Mouse (Mus musculus) spleen, adult 2 months (tissue): ENCODE data around the gene Pcnx. TPM values are rescaled to one million over a fixed set of nuclear protein-coding genes. Genes with fewer than 3 reads are reported as not detected.

ENCODE experiments used
- DNase-seq, 2 experiments: peaks; one replicate each; pipeline versions ENCODE4 v3.0.0 to v3.0.0-alpha.2; 2012 to 2021; ENCODE audit warnings: low spot score in 2 of 2, low read depth in 1 of 2
- H3K27ac ChIP-seq: fragments of 200-500 bp; 2 replicates; pipeline ENCODE4 v1.5.1; 2012; ENCODE audit warnings: low read length, inconsistent platforms; ENCODE audit not compliant: insufficient read depth
- H3K27me3 ChIP-seq: fragments of 200-500 bp; 2 replicates; pipeline ENCODE4 v1.6.1; 2012; ENCODE audit warnings: mild to moderate bottlenecking, moderate library complexity, low read length, inconsistent platforms; ENCODE audit not compliant: control insufficient read depth, insufficient read depth
- H3K36me3 ChIP-seq: fragments of 200-500 bp; 2 replicates; pipeline ENCODE4 v1.6.1; 2012; ENCODE audit warnings: mild to moderate bottlenecking, low read length, inconsistent platforms; ENCODE audit not compliant: control insufficient read depth, insufficient read depth
- H3K4me1 ChIP-seq: fragments of 200-500 bp; 2 replicates; pipeline ENCODE4 v1.6.1; 2011; ENCODE audit warnings: inconsistent platforms; ENCODE audit not compliant: control insufficient read depth, insufficient read depth, insufficient read length
- H3K4me3 ChIP-seq: fragments of 200-500 bp; 2 replicates; pipeline ENCODE4 v1.5.1; 2011; ENCODE audit warnings: mild to moderate bottlenecking, inconsistent platforms; ENCODE audit not compliant: insufficient read depth, insufficient read length; ENCODE audit errors: extremely low read depth
- CTCF ChIP-seq: fragments of 200-500 bp; IDR thresholded peaks from 2 replicates; pipeline ENCODE4 v1.5.1; 2011; ENCODE audit warnings: mild to moderate bottlenecking, inconsistent platforms; ENCODE audit not compliant: insufficient read depth, insufficient read length, insufficient replicate concordance; ENCODE audit errors: extremely low read depth
- POLR2A ChIP-seq: fragments of 200-500 bp; IDR thresholded peaks from 2 replicates; pipeline ENCODE4 v1.6.1; 2011; ENCODE audit warnings: low read depth, low read length, inconsistent platforms
- WGBS: fragments of 180-500 bp; shearing (Covaris S2); methylation state at CpG from one replicate; pipeline ENCODE4 v1.1.7; 2018; 5-methylcytosine and 5-hydroxymethylcytosine counted together
- polyA plus RNA-seq: library from polyadenylated mRNA; depleted of rRNA; stranded (reverse); fragments of >200 nt; gene quantifications from 2 replicates; pipeline ENCODE4 v1.2.3, GENCODE M21; 2012

The Pcnx gene
- polyA plus RNA-seq, 1 experiment = 8.4 TPM

GRCm38 (mm10) chr12:81915176-81915950, 55.5 kb downstream of the Pcnx start:
- no peak overlapping the region for H3K4me3 ChIP-seq
- peak; percentile 91; the same call in 1 of the 2 replicates for TF ChIP-seq CTCF
- TF ChIP-seq POLR2A = no peak
- H3K36me3 ChIP-seq = peaks cover 10% of the 10 kb centered on the region
- WGBS = 50% methylated on average over 2 of the region's 2 CpGs
- H3K27ac ChIP-seq = no peak overlapping the region
- no peaks in the 10 kb centered on the region for H3K4me1 ChIP-seq
- H3K27me3 ChIP-seq = no peaks in the 10 kb centered on the region
- DNase-seq = peak; percentile 28 to 65

- H3K36me3 ChIP-seq = peaks cover 10% of the 10 kb centered on the region
- no peaks in the 10 kb centered on the region for H3K27me3 ChIP-seq
- TF ChIP-seq CTCF (no peak), POLR2A (no peak)
- 91% methylated on average over 12 of the region's 12 CpGs for WGBS
- H3K4me1 ChIP-seq = no peaks in the 10 kb centered on the region
- H3K27ac ChIP-seq = no peak overlapping the region
- DNase-seq = no peak
- no peak overlapping the region for H3K4me3 ChIP-seq
These were observed 58.5 kb downstream of the Pcnx start for GRCm38 (mm10) chr12:81918346-81918745.

GRCm38 (mm10) chr12:81918886-81919285, 59.1 kb downstream of the Pcnx start:
- no peaks in the 10 kb centered on the region for H3K4me1 ChIP-seq
- peaks cover 10% of the 10 kb centered on the region for H3K36me3 ChIP-seq
- H3K4me3 ChIP-seq = no peak overlapping the region
- DNase-seq = no peak
- no peak overlapping the region for H3K27ac ChIP-seq
- no peaks in the 10 kb centered on the region for H3K27me3 ChIP-seq
- TF ChIP-seq POLR2A (no peak), CTCF (no peak)
- 93% methylated on average over 14 of the region's 14 CpGs for WGBS

- Histone ChIP-seq H3K4me3 (no peak overlapping the region), H3K27me3 (no peaks in the 10 kb centered on the region), H3K4me1 (no peaks in the 10 kb centered on the region), H3K27ac (no peak overlapping the region), H3K36me3 (peaks cover 10% of the 10 kb centered on the region)
- TF ChIP-seq POLR2A (no peak), CTCF (no peak)
- DNase-seq = no peak
- WGBS = 90% methylated on average over 10 of the region's 10 CpGs
These were observed 60.2 kb downstream of the Pcnx start for GRCm38 (mm10) chr12:81920027-81920426.

GRCm38 (mm10) chr12:81920614-81921013, 60.8 kb downstream of the Pcnx start:
- H3K27me3 ChIP-seq = no peaks in the 10 kb centered on the region
- H3K4me1 ChIP-seq = no peaks in the 10 kb centered on the region
- 90% methylated on average over 2 of the region's 2 CpGs for WGBS
- TF ChIP-seq POLR2A (no peak), CTCF (no peak)
- H3K27ac ChIP-seq = no peak overlapping the region
- no peak overlapping the region for H3K4me3 ChIP-seq
- DNase-seq = no peak
- peaks cover 10% of the 10 kb centered on the region for H3K36me3 ChIP-seq

- Histone ChIP-seq H3K4me3 (no peak overlapping the region), H3K27ac (no peak overlapping the region), H3K4me1 (no peaks in the 10 kb centered on the region), H3K27me3 (no peaks in the 10 kb centered on the region), H3K36me3 (peaks cover 10% of the 10 kb centered on the region)
- no peak for DNase-seq
- WGBS = 88% methylated on average over 4 of the region's 4 CpGs
- no peak for TF ChIP-seq POLR2A
- TF ChIP-seq CTCF = no peak
These were observed 62.0 kb downstream of the Pcnx start for GRCm38 (mm10) chr12:81921785-81922184.

- H3K36me3 ChIP-seq = peaks cover 7% of the 10 kb centered on the region
- TF ChIP-seq CTCF = no peak
- TF ChIP-seq POLR2A = no peak
- DNase-seq = no peak
- H3K4me3 ChIP-seq = no peak overlapping the region
- 77% methylated on average over 3 of the region's 3 CpGs for WGBS
- no peaks in the 10 kb centered on the region; the same call in 1 of the 2 replicates for H3K4me1 ChIP-seq
- no peak overlapping the region for H3K27ac ChIP-seq
- H3K27me3 ChIP-seq = no peaks in the 10 kb centered on the region
These were observed 63.0 kb downstream of the Pcnx start for GRCm38 (mm10) chr12:81922838-81923237.
